Mouse (Mus musculus) C2C12 (cell line): ENCODE results near the gene Hoxa11.

Experiments used
- CTCF ChIP-seq: IDR thresholded peaks from one replicate; pipeline ENCODE4 v1.5.1; 2011; ENCODE audit not compliant: control insufficient read depth, insufficient read depth, insufficient read length
- MYOG ChIP-seq: IDR thresholded peaks from one replicate; pipeline ENCODE4 v1.6.1; 2011; ENCODE audit not compliant: control insufficient read depth, insufficient read length; ENCODE audit errors: extremely low read depth

DNA sequence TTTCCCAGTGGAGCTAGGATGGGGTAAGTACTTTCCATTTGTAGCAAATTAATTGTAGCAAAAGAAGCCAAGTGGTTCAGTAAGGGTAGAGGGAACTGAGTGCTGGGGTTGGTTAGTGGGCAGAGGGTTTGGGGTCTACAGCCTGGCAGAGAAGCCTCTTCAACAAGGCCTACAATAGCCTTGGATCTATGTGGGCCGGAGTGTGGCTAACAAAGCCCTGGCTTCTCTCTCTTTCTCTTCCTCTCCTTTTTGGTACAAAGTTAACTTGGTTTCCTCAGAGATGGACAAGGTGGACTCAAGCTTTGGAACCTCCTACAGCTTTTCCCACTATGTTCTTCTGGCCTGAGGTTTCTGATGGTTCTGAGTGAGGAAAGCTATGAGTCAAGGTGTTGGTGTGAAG lies 44.3 kb downstream of the Hoxa11 start:
- TF ChIP-seq CTCF: no peak
- TF ChIP-seq MYOG: no peak
